Mouse (Mus musculus) spleen, adult 2 months (tissue): ENCODE results near the gene Cadps2. TPM values are rescaled to one million over a fixed set of nuclear protein-coding genes. Genes with fewer than 3 reads are reported as not detected.

Source experiments
- DNase-seq, 2 experiments: peaks; one replicate each; pipeline versions ENCODE4 v3.0.0 to v3.0.0-alpha.2; 2012 to 2021; ENCODE audit warnings: low spot score in 2 of 2, low read depth in 1 of 2
- H3K27ac ChIP-seq: fragments of 200-500 bp; 2 replicates; pipeline ENCODE4 v1.5.1; 2012; ENCODE audit warnings: low read length, inconsistent platforms; ENCODE audit not compliant: insufficient read depth
- H3K27me3 ChIP-seq: fragments of 200-500 bp; 2 replicates; pipeline ENCODE4 v1.6.1; 2012; ENCODE audit warnings: mild to moderate bottlenecking, moderate library complexity, low read length, inconsistent platforms; ENCODE audit not compliant: control insufficient read depth, insufficient read depth
- H3K36me3 ChIP-seq: fragments of 200-500 bp; 2 replicates; pipeline ENCODE4 v1.6.1; 2012; ENCODE audit warnings: mild to moderate bottlenecking, low read length, inconsistent platforms; ENCODE audit not compliant: control insufficient read depth, insufficient read depth
- H3K4me1 ChIP-seq: fragments of 200-500 bp; 2 replicates; pipeline ENCODE4 v1.6.1; 2011; ENCODE audit warnings: inconsistent platforms; ENCODE audit not compliant: control insufficient read depth, insufficient read depth, insufficient read length
- H3K4me3 ChIP-seq: fragments of 200-500 bp; 2 replicates; pipeline ENCODE4 v1.5.1; 2011; ENCODE audit warnings: mild to moderate bottlenecking, inconsistent platforms; ENCODE audit not compliant: insufficient read depth, insufficient read length; ENCODE audit errors: extremely low read depth
- CTCF ChIP-seq: fragments of 200-500 bp; IDR thresholded peaks from 2 replicates; pipeline ENCODE4 v1.5.1; 2011; ENCODE audit warnings: mild to moderate bottlenecking, inconsistent platforms; ENCODE audit not compliant: insufficient read depth, insufficient read length, insufficient replicate concordance; ENCODE audit errors: extremely low read depth
- POLR2A ChIP-seq: fragments of 200-500 bp; IDR thresholded peaks from 2 replicates; pipeline ENCODE4 v1.6.1; 2011; ENCODE audit warnings: low read depth, low read length, inconsistent platforms
- WGBS: fragments of 180-500 bp; shearing (Covaris S2); methylation state at CpG from one replicate; pipeline ENCODE4 v1.1.7; 2018; 5-methylcytosine and 5-hydroxymethylcytosine counted together
- polyA plus RNA-seq: library from polyadenylated mRNA; depleted of rRNA; stranded (reverse); fragments of >200 nt; gene quantifications from 2 replicates; pipeline ENCODE4 v1.2.3, GENCODE M21; 2012

The Cadps2 gene
- polyA plus RNA-seq, 1 experiment: 0.60 TPM

DNA sequence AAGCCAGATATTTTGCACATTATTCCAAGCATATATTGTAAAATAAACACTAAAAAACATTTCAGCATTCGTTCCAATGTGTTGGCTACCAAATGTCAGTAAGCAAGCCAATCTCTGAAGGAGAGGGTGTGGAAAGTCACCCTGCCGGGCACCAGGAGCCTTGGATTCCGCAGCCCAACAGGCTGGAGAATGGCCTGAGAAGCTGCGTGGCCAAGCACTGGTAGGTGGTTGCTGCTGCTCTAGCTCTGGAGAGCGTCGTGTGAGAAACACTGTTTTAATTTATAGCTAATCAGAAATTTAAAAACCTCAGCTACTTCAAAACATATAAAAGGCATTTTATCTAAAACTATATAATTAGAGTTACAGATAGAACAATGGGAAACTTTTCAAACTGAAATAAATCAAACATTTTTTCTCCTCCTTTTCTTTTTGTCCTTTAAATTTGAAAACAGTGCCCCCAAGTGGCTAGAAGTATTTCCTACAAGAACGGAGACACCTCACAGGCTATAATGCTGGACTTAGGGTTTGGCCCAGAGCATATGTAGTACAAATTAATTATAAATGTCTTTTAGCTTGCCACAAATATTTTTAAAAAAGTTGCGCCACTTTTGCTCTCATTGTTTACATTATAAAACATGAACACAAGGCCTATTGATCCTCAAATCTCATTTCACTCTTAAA, 376.5 kb downstream of the Cadps2 start:
- no peaks in the 10 kb centered on the region for H3K27me3 ChIP-seq
- H3K36me3 ChIP-seq: no peaks in the 10 kb centered on the region
- no peak for TF ChIP-seq CTCF
- H3K27ac ChIP-seq: no peak overlapping the region
- 42% methylated on average over 8 of the region's 8 CpGs for WGBS
- no peaks in the 10 kb centered on the region for H3K4me1 ChIP-seq
- no peak overlapping the region for H3K4me3 ChIP-seq
- DNase-seq: no peak

DNA sequence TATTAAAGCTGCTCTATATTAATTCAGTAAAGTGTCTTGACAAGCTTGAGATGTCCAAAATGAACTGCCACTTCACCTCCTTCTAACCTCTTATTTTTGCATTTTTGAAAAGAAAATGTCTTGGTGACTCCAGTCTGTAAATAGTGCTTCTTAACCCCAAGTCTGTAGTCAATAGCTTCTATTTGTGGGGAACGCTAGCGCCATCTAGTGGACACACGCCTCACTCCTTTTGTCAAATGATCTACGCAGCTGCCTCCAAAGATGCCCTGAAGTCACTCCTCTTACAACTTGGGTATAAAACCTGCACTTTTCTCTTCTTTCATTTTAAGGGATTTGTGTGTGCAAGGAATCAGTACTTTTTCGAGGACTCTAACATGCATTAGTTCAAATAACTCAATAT, 381.5 kb downstream of the Cadps2 start:
- H3K36me3 ChIP-seq: no peaks in the 10 kb centered on the region
- WGBS: 7% methylated on average over 5 of the region's 5 CpGs
- no peak for DNase-seq
- H3K27me3 ChIP-seq: no peaks in the 10 kb centered on the region
- no peak overlapping the region for H3K27ac ChIP-seq
- TF ChIP-seq POLR2A: no peak
- peak; percentile 3; the same call in 1 of the 2 replicates for TF ChIP-seq CTCF
- H3K4me1 ChIP-seq: no peaks in the 10 kb centered on the region
- H3K4me3 ChIP-seq: no peak overlapping the region

DNA sequence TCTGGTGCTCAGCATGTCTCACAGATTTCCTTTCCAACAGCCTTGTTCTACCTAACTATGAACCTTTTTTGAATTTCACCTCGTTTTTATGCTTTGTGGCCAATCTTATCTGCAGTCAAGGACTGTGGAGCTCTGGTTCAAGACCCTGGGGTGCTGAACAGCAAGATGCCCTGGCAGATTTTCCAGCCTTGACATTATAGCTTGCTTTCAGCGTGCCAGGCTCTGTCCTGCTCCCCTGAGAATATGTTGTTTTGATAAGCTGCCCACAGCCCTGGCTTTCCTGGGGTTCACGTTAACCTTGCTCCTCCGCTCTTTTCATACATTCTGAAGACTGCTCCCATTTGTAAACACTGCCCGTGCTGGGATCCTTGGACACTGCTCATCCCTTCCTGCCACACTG, 385.3 kb downstream of the Cadps2 start:
- Histone ChIP-seq H3K4me1 (no peaks in the 10 kb centered on the region), H3K27ac (no peak overlapping the region), H3K27me3 (no peaks in the 10 kb centered on the region), H3K4me3 (no peak overlapping the region), H3K36me3 (no peaks in the 10 kb centered on the region)
- DNase-seq: no peak
- TF ChIP-seq CTCF (no peak), POLR2A (no peak)
- 69% methylated on average over 5 of the region's 5 CpGs for WGBS

DNA sequence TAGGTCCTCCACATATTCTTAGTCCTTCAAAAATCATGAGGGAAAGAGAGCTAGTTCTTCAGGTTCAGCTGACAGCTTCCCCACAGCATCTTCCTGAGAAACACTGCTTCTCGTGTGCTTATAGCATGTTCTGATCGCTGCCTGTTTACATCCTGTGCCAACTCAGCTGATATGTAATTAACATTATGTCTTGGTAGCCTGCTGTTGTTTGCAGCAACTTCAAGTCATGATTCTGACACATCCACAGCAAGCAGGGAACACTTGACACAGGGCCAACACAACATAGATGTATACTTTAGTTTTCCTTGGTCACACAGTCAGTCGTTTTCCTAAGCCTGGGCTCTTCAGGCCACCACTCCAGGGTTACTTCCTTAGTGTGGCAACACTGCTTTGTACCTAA, 399.3 kb downstream of the Cadps2 start:
- no peak overlapping the region for H3K27ac ChIP-seq
- TF ChIP-seq CTCF: no peak
- no peak for TF ChIP-seq POLR2A
- H3K4me3 ChIP-seq: no peak overlapping the region
- H3K36me3 ChIP-seq: no peaks in the 10 kb centered on the region
- no peaks in the 10 kb centered on the region for H3K4me1 ChIP-seq
- H3K27me3 ChIP-seq: no peaks in the 10 kb centered on the region
- WGBS: 77% methylated on average over 3 of the region's 3 CpGs
- DNase-seq: no peak

DNA sequence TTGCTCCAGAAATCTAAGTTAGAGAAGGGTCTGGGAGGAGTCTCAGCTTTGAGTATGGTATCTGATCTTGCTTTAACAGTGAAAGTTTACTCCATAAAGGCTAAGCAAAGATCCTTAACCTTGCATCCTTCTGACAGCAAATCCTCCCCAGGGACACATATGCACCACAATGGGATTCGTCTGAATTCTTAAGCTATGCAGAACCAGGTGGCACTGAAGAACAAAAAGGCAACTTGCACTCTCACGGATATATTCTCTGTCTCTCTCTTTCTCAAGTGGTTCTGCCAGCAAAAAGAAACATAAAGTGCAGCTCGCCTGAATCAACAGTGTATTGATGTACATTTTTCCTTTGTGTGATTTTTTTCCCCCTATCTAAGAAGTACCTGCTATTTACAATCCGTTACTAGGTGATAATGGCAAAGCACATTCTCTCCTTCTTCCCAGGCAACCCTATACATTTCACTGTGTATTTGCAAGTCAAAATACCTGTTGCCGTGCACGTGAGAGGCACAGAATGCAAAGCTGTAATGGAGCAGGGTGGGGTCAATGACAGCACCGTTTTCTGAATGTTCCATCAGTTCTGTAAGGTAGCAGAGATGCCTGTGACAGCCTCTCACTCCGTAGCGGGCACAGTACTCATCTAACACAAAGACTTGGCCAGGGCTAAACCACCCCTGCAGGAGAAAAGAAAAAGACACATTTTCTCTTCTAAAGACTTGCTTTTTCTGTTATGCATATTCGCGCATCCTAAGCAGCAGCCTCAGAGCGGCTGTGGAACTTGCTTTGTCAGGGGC, 428.8 kb downstream of the Cadps2 start:
- no peak overlapping the region for H3K27ac ChIP-seq
- no peaks in the 10 kb centered on the region for H3K27me3 ChIP-seq
- no peaks in the 10 kb centered on the region for H3K36me3 ChIP-seq
- WGBS: 30% methylated on average over 12 of the region's 12 CpGs
- no peak overlapping the region for H3K4me3 ChIP-seq
- DNase-seq: no peak
- TF ChIP-seq POLR2A (no peak), CTCF (no peak)
- H3K4me1 ChIP-seq: no peaks in the 10 kb centered on the region

DNA sequence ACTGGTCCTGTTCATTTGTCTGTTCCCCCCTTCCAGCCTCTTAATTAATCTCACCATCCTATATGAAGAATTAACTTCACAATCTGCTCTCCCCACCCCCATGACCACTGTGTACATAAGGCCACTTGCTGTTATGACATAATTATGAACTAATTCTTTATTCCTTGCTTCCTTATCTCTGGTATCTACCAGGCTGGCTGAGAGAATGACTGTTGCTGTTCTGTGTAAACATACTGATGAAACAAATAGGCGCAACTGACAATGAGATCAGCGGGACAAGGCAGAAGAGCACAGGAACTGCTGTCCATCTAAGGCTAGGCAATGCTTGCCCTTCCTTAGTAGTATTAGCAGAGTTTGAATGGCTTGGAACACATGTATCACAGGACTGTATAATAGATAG, 445.1 kb downstream of the Cadps2 start:
- WGBS: 84% methylated on average over 2 of the region's 2 CpGs

DNA sequence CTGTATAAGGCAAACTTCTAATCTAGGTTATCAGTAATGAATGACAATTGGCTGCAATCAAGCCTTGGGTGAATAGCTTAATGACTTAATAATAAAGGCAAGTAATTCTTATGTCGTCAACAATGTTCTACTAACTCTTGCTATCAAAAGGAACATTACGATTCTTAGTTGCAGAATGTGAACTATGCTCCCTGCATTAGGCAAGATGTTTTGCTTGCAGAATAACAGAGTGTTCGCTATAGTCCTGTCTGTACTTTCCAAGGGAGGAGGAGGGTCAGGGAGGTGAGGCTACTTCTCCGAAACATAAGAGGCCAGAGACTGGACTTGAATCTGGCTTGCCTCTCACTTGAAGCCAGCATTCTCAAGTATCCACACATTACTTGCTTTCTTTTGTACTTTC, 446.5 kb downstream of the Cadps2 start:
- no peak overlapping the region for H3K27ac ChIP-seq
- TF ChIP-seq CTCF: no peak
- TF ChIP-seq POLR2A: no peak
- H3K36me3 ChIP-seq: no peaks in the 10 kb centered on the region
- H3K4me3 ChIP-seq: no peak overlapping the region
- H3K4me1 ChIP-seq: no peaks in the 10 kb centered on the region
- WGBS: 86% methylated on average over 4 of the region's 4 CpGs
- DNase-seq: no peak
- no peaks in the 10 kb centered on the region for H3K27me3 ChIP-seq

More for the DNA sequence above, 445.1 kb downstream of the Cadps2 start:
- H3K4me3 ChIP-seq: no peak overlapping the region
- no peak for DNase-seq
- no peak overlapping the region for H3K27ac ChIP-seq
- no peaks in the 10 kb centered on the region for H3K4me1 ChIP-seq
- no peaks in the 10 kb centered on the region for H3K27me3 ChIP-seq
- H3K36me3 ChIP-seq: no peaks in the 10 kb centered on the region
- TF ChIP-seq CTCF: no peak
- no peak for TF ChIP-seq POLR2A
